Mouse (Mus musculus): ENCODE results near the gene Tcf7l2.
A peak's percentile ranks its signal among the peaks of the same experiment; 100 is the strongest.

The Tcf7l2 gene

GRCm38 (mm10) chr19:55795349-55795748, 53.7 kb downstream of the Tcf7l2 start:
- peak; percentile 53 for DNase-seq

- no peak for DNase-seq
These were observed 56.2 kb downstream of the Tcf7l2 start for GRCm38 (mm10) chr19:55797834-55798233.

DNA sequence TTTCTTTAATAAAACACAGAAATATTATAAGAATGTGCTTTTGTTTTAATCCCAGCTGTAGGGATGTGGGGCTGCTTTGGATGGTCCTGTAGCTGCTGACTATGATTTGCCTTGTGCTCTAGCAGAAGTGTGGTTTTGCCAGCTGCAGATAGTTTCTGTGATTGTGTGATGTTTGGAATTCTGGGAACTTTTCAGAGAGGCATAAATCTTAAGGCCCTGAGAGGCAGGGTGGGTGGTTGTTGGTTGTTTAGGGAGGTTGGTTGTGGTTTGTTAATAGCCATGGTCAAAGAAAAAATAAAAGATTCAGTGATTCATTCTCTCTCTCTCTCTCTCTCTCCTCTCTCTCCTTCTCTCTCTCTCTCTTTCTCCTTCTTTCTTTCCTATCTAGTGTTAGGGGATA, 57.8 kb downstream of the Tcf7l2 start:
- no peak for DNase-seq

GRCm38 (mm10) chr19:55800059-55800458, 58.4 kb downstream of the Tcf7l2 start:
- no peak for DNase-seq

GRCm38 (mm10) chr19:55803121-55803520, 61.5 kb downstream of the Tcf7l2 start:
- peak; percentile 49 for DNase-seq

DNA sequence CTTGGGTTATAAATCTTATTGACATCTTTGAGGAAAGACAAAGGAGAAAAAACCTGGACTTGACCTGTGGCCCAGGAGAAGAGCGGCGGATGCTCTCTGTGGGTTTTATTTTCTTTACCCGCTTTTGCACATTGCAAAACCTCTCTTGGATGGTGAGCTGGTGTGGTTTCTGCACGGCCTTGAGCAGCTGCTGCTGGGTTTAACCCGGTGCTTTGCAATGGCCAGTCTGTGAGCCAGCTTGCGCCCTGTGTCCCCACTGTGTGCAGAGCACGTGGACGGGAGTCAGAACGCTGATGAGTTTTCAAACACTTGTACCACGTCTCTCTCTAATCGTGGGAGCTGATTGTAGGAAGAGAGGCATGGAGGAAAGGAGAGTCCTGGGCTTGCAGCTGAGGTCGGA, 62.2 kb downstream of the Tcf7l2 start:
- peak; percentile 32 for DNase-seq

DNA sequence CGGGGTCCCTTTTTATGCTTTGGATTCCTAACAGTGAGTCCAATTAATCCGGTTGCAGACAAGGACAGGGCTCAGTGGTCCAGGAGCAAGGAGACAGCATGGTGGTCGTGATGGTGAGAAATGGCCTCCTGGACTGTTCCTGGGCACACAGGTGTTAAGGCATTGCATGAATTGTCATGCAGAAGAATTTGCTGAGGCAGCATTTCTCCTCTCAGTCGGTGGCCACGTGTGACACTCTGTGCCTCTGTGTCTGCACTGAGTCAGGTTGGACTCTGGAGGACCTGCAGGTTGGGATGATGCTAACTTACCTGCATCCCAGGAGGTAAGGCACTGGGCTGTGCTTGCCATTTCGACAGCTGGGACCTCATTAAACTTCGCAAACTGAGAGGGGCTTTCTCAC, 63.2 kb downstream of the Tcf7l2 start:
- DNase-seq = no peak

- DNase-seq = peak; percentile 59
These were observed 65.0 kb downstream of the Tcf7l2 start for GRCm38 (mm10) chr19:55806434-55807193.

DNA sequence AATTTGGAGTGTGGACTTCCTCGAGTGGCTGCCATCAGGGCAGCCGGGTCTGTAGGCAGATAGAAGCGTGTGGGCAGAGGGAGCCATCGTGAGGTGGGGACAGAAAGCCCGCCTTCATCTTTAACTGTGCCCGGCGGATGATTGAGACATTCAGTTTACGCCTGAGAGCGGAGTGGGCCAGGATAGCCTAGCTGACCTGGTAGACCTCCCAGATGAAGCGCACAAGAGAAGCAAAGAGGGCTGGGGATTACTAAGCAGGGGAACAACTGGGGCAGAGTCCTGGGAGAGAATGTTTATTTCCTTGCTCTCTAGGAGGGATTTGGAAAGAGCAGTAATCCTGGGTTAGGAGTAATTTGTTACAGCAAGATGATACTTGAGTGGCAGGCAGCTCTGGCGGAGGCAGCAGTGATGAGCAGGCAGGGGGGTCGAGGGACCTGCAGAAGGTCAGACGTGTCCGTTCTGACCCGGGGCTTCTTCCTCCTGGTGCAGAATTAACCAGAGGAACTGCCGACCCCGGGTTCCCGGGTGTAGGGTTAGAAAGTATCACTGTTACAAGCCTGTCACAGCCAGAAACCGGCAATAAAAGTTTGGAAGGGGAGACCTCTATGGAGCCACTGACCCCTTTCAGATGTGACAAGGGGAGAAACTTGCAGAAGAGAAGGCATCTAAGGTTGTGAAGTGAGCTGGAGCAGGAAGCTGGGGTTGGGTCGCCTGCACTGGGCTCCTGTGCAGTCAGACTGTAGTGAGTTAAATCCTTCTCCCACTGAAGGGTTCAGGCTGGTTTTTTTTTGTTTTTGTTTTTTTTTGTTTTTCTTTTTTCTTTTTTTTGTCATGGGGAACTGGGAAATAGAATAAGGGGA, 65.8 kb downstream of the Tcf7l2 start:
- no peak for DNase-seq

DNA sequence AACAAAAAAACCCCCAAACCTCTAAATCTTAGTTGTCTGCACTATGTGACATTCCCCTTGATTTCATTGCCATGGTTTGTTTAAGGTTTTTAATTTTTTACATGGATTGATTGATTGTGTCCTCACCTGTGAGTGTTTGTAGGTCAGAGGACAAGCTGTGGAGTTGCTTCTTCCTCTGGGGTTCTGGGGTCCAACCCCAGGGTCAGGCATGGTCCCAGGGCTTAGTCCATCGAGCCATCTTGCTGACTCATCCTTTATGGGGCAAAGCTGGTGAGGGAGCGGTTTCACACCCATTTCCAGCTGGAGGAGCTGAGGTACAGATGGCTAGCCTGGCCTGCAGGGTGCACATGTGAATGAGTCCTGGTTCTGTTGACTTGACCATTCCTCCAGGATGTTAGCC, 66.7 kb downstream of the Tcf7l2 start:
- no peak for DNase-seq

DNA sequence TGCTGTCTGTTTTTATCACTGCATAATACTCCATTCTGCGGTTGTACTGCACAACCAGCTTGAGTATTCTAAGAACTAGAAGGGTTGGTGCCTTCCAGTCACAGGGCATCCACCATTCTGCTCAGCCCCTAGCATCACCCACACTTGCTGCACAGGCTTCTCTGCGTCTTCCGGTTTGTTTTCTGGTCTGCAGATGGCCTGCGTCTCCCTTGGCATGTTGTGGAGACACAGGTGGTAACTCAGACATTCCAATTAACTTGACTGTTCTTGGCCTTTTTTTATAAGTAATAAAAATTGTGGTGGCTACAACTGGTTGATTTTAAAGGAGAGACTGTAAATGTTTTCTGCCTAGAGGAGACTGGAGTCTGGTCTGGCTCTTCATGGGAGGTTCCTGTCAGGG, 67.9 kb downstream of the Tcf7l2 start:
- no peak for DNase-seq

DNA sequence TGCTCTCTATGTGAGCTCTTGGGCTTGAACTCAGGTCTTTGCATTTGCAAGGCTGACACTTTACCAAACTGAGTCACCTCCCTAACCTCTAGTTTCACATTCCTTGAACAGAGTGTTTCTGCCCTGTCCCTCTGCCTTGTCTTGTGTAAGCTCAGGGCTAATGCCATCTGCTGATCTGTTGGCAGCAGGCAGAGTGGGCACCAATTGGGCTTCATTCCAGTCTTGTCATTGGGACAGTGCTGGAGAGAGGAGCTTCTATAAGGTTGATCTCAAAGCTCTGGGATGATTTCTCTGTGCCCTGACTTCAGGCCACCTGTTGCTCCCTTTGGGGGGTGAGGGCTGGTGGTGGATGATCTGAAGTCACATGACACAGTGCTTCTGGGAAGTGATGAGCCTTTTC, 70.6 kb downstream of the Tcf7l2 start:
- DNase-seq = no peak

- peak; percentile 17 for DNase-seq
These were observed 73.6 kb downstream of the Tcf7l2 start for GRCm38 (mm10) chr19:55815010-55815790.

DNA sequence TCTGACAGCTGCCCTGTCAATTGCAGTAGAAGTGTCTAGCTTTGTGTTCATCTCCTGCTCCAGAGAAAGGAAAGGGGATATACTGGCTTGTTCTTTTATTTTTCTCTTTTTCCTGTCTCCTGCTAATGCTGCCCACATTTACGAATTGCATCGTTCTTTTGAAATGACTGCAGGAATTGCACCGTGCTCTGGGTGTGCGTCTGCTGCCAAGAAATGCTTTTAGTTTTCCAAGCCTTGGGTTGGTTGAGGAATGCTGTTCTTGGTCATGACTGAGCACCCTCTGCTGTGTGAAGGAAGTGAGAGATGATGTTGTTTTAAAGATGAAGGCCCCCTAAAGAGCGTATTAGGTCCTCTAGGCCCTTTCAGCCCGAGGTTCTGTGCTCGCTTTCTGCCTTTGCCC, 75.4 kb downstream of the Tcf7l2 start:
- no peak for DNase-seq

DNA sequence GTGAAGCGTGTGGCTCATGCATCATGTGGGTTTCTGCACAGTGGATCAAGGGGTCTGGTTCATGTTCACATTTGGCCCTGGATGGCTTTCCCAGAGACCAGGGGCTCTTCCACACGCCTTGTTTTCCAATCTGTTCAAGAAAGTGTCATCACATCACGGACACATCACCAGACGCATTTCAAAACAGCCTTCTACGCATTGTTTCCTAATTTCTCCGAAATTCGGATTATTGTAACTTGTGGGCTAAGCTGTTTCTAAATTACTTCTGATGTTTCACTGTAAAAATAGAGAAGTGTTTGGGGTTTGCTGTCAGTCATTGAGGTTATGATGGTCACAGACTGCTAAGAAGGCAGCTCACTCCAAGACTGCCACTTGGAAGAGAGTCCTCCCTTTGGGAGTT, 78.6 kb downstream of the Tcf7l2 start:
- peak; percentile 56 for DNase-seq

GRCm38 (mm10) chr19:55825001-55825827, 83.6 kb downstream of the Tcf7l2 start:
- peak; percentile 65 for DNase-seq

DNA sequence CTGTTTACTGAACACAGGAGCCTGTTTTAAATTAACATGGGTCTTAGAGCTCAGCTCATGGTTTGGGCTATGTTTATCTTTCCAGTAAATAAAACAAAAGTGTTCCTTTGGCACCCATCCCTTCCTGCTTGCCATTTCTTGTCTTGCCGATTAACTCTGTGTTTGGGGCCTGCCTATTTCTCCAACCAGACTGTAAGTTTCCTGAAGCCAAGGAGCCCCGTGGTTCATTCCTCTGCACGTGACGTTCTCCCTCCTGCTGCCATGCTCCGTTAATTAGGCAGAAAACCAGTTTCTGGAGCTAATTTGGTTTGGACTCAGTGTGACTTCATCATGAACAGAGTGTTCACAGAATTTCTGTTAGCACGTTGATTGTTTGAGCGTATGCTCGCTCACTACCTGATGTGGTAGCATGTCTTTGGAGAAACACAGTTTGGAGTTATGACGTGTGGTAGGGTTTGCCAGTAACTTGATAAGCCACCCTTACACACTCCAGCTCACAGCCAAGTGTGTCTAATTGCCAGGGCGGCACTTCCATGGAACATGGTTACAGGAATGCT, 84.4 kb downstream of the Tcf7l2 start:
- peak; percentile 20 for DNase-seq

DNA sequence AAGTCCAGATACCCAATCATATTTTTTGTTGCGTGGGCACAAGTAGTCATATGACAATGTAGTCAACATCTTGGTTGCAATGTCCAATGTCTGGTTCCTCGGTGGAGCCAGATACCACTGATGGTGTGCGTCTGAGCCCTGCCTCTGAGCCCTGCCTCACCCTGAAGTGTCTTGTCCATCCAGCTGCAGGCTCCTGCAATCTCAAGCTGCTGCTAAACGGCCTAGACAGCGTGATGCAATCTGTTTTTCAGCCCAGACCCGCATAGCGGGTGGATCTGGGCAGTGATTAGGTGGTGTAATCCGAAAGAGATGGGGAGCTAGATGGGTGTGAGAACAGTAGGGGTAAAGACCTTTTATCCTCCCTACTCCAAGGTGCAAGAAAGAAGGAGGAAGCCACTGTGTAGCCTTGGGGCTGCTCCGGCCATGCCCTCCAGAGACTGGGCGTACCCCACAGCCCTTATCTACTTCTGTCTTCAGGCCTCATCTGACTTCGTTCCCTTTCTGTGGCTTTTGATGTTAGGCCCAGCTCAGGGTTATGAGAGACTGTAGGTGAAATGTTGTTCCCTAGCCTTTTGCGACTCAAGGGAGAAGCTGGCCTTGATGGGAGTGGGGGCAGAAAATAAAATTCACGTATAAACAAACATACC, 86.1 kb downstream of the Tcf7l2 start:
- DNase-seq = peak; percentile 48

DNA sequence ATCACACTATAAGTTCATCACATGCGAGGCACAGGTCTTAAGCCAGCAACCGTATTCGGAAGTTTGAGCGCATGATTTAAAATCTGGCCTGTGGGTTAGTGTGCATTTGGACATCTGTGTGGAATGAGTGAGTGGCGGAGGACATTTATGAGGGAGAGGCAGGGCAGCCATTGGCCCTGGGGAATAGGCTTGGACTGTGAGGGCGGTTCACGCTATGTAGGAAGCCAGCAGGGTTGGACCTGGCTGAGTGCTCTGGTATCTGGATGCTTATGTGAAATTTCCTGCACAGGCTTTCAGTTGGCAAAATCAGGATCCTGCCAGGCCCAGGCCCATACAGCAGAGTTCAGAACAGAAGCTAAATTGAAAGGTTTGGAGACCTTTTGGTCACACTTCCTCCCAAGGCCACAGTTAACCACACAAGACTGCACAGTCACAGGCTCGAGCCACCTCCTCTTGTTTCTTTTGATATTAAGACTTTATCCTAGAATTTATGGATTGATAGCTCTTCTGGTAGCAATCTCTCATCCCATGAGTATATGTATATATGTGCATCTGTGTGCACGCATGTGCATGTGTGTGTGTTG, 89.4 kb downstream of the Tcf7l2 start:
- no peak for DNase-seq

DNA sequence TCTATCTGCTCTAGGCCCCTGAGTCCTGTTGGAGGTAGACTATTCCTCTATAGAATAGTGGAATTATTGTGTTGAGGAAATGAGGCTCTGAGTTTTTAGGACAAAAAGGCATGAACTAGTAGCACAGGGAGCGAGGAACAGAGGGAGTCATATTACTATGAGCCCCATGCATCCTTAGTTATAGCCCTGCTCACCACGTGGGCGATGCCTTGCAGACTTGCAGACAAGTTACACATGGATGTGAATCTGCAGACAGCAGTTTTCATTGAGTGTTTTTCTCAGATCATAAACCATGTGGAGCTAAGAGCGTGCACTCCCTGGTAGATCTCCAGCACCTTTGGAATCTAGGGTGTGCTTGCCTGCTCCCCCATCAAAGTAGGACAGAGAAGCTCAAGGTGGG, 90.5 kb downstream of the Tcf7l2 start:
- DNase-seq = no peak

- peak; percentile 46 for DNase-seq
These were observed 92.3 kb downstream of the Tcf7l2 start for GRCm38 (mm10) chr19:55833807-55834385.
